Mouse (Mus musculus) liver, adult 2 months (tissue): ENCODE data around the gene Dcaf12. TPM values are rescaled to one million over a fixed set of nuclear protein-coding genes. Genes with fewer than 3 reads are reported as not detected.
A peak's percentile ranks its signal among the peaks of the same experiment; 100 is the strongest.

Experiments used
- DNase-seq: peaks from one replicate; pipeline ENCODE4 v3.0.0-alpha.2; 2011; ENCODE audit warnings: low read depth, low spot score; ENCODE audit errors: extremely low read depth
- H3K27ac ChIP-seq: fragments of 200-500 bp; replicated peaks from 2 replicates; pipeline ENCODE4 v1.5.1; 2012; ENCODE audit warnings: low read depth, mild to moderate bottlenecking, control low read depth, inconsistent platforms, low read length; ENCODE audit not compliant: insufficient read depth
- H3K27me3 ChIP-seq: fragments of 200-500 bp; 2 replicates; pipeline ENCODE4 v1.6.1; 2012; ENCODE audit warnings: mild to moderate bottlenecking, moderate library complexity, low read length, inconsistent platforms; ENCODE audit not compliant: control insufficient read depth, insufficient read depth
- H3K36me3 ChIP-seq: fragments of 200-500 bp; 2 replicates; pipeline ENCODE4 v1.6.1; 2012; ENCODE audit warnings: low read length, inconsistent platforms; ENCODE audit not compliant: control insufficient read depth, insufficient read depth
- H3K4me1 ChIP-seq: fragments of 200-500 bp; 2 replicates; pipeline ENCODE4 v1.6.1; 2011; ENCODE audit warnings: low read length; ENCODE audit not compliant: control insufficient read depth, insufficient read depth
- H3K4me3 ChIP-seq: fragments of 200-500 bp; 2 replicates; pipeline ENCODE4 v1.5.1; 2011; ENCODE audit warnings: low read depth, mild to moderate bottlenecking, control low read depth, low read length, moderate library complexity; ENCODE audit not compliant: insufficient read depth
- H3K79me2 ChIP-seq: fragments of 200-500 bp; 2 replicates; pipeline ENCODE4 v1.6.1; 2012; ENCODE audit warnings: inconsistent platforms, mild to moderate bottlenecking, low read length, moderate library complexity; ENCODE audit not compliant: control insufficient read depth, insufficient read depth
- H3K9ac ChIP-seq: fragments of 200-500 bp; 2 replicates; pipeline ENCODE4 v1.6.1; 2012; ENCODE audit warnings: low read depth, mild to moderate bottlenecking, control low read depth, inconsistent platforms, low read length
- CTCF ChIP-seq: fragments of 200-500 bp; IDR thresholded peaks from 2 replicates; pipeline ENCODE4 v1.5.1; 2011; ENCODE audit warnings: low read depth, low read length, control low read depth
- POLR2A ChIP-seq: fragments of 200-500 bp; IDR thresholded peaks from 2 replicates; pipeline ENCODE4 v1.6.1; 2011; ENCODE audit warnings: low read length, control low read depth; ENCODE audit not compliant: insufficient read depth; ENCODE audit errors: extremely low read depth
- WGBS: fragments of 180-500 bp; shearing (Covaris S2); methylation state at CpG from one replicate; pipeline ENCODE4 v1.1.7; 2018; 5-methylcytosine and 5-hydroxymethylcytosine counted together
- polyA plus RNA-seq: library from polyadenylated mRNA; depleted of rRNA; stranded (reverse); fragments of >200 nt; gene quantifications from 2 replicates; pipeline ENCODE4 v1.2.3, GENCODE M21; 2012
- total RNA-seq: library from RNA; depleted of rRNA; stranded (reverse); fragments of >200 nt; gene quantifications from 2 replicates; pipeline ENCODE4 v1.2.3, GENCODE M21; 2014

Dcaf12 gene
- total and polyA plus RNA-seq, 2 experiments = 10.2 to 13.1 TPM

GRCm38 (mm10) chr4:41293907-41294306 lies 20.8 kb downstream of the Dcaf12 start:
- DNase-seq = no peak
- Histone ChIP-seq H3K36me3 (peaks cover 64% of the 10 kb centered on the region), H3K4me3 (no peak overlapping the region), H3K79me2 (no peaks in the 10 kb centered on the region), H3K9ac (no peak overlapping the region), H3K4me1 (no peaks in the 10 kb centered on the region), H3K27ac (no peak overlapping the region), H3K27me3 (no peaks in the 10 kb centered on the region)
- 68% methylated on average over 4 of the region's 4 CpGs for WGBS
- TF ChIP-seq POLR2A (no peak), CTCF (no peak)

GRCm38 (mm10) chr4:41289802-41290201 lies 24.9 kb downstream of the Dcaf12 start:
- H3K4me3 ChIP-seq = no peak overlapping the region
- no peak for DNase-seq
- no peaks in the 10 kb centered on the region for H3K27me3 ChIP-seq
- no peaks in the 10 kb centered on the region for H3K4me1 ChIP-seq
- no peak overlapping the region for H3K27ac ChIP-seq
- TF ChIP-seq CTCF (no peak), POLR2A (no peak)
- no peak overlapping the region for H3K9ac ChIP-seq
- no peaks in the 10 kb centered on the region for H3K79me2 ChIP-seq
- 84% methylated on average over 7 of the region's 7 CpGs for WGBS
- peaks cover 30% of the 10 kb centered on the region for H3K36me3 ChIP-seq

GRCm38 (mm10) chr4:41286420-41286819 lies 28.3 kb downstream of the Dcaf12 start:
- H3K27me3 ChIP-seq = no peaks in the 10 kb centered on the region
- H3K79me2 ChIP-seq = no peaks in the 10 kb centered on the region
- H3K27ac ChIP-seq = no peak overlapping the region
- TF ChIP-seq CTCF (peak; percentile 57), POLR2A (no peak)
- 24% methylated on average over 3 of the region's 3 CpGs for WGBS
- peaks cover 11% of the 10 kb centered on the region for H3K36me3 ChIP-seq
- no peaks in the 10 kb centered on the region for H3K4me1 ChIP-seq
- peak; percentile 39 for DNase-seq
- H3K4me3 ChIP-seq = no peak overlapping the region
- H3K9ac ChIP-seq = no peak overlapping the region

DNA sequence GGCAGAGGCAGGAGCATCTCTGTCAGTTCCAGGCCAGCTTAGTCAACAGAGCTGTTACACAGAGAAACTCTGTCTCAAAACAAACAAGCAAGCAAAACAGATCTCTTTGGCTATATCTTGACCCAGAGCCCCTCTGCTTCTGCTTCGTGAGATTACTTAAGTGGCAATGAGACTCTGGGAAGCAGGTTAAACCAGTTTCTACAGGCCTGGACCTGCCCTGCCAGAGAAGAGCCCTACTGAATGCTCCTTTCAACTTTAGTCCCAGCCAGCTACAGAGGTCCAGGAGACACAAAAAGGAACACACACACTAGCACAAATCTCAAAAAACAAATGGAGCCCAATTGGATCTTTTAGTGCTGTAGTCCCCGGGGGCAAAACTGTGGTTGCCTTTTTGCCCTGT lies 30.6 kb downstream of the Dcaf12 start:
- Histone ChIP-seq H3K9ac (no peak overlapping the region), H3K27me3 (no peaks in the 10 kb centered on the region), H3K4me1 (no peaks in the 10 kb centered on the region), H3K79me2 (no peaks in the 10 kb centered on the region), H3K27ac (no peak overlapping the region), H3K36me3 (no peaks in the 10 kb centered on the region), H3K4me3 (no peak overlapping the region)
- 86% methylated on average over 2 of the region's 2 CpGs for WGBS
- DNase-seq = no peak
- TF ChIP-seq POLR2A (no peak), CTCF (no peak)

- Histone ChIP-seq H3K4me1 (peaks cover 7% of the 10 kb centered on the region), H3K27ac (no peak overlapping the region), H3K4me3 (peak overlapping the region; percentile 63; the same call in 1 of the 2 replicates), H3K9ac (no peak overlapping the region), H3K27me3 (no peaks in the 10 kb centered on the region), H3K36me3 (no peaks in the 10 kb centered on the region), H3K79me2 (peaks cover 13% of the 10 kb centered on the region; the same call in 1 of the 2 replicates)
- 68% methylated on average over 5 of the region's 5 CpGs for WGBS
- TF ChIP-seq POLR2A = no peak
- TF ChIP-seq CTCF = no peak
- DNase-seq = no peak
These were observed 38.8 kb downstream of the Dcaf12 start for GRCm38 (mm10) chr4:41275927-41276326.

DNA sequence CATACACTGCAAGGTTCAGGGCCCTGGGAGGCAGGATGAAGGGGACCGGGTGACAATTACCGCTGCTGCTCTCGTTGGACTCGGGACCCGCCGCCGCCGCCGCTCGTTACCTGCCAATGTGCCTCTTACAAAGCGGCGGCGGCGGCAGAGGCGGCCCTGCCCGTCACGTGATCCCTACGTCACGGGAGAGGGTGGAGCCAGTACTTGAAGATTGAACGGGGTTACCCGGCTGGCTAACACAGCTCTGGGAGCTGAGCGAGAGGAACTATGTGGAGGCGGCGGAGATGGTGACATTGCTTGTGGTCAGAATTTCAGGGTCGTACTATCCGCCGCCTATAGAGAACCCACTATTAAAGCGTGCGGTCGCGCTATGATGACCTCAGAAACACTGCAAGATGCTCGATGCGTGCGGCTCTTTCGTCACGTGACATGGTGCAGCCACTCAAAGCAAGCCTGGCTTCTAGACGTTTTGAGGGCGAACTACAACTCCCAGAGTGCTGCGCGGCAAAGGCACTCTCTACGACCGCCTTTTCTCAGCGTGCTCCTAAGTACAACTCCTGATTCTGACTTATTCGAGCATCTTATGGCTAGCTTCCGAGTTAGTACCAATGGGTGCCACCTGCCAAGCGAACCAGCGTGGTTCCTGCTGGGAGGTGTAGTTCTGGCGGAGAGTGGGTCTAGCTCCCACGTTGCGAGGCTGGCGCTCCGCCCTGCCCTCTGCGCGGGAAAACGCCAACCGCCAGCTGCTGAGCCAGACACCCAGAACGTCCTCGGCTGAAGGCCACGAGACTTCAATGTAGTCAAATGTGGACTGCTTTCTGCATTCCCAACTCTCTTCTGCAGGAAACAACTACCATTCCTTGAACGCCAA lies 39.5 kb downstream of the Dcaf12 start, which contains the start of gene Ubap2:
Gene Ubap2 (minus strand): TSS at position 165 of the 871 bp plus-strand sequence.
- peak within 1 kb of the TSS; percentile 80 for H3K9ac ChIP-seq
- H3K27me3 ChIP-seq = no peaks in the 10 kb centered on the region
- H3K27ac ChIP-seq = peak within 1 kb of the TSS; percentile 59
- H3K4me1 ChIP-seq = peaks cover 7% of the 10 kb centered on the region
- WGBS = under 1% methylated on average over 60 of the region's 60 CpGs
- TF ChIP-seq CTCF (no peak), POLR2A (peak; percentile 55; the same call in 1 of the 2 replicates)
- peak within 1 kb of the TSS; percentile 72 for H3K4me3 ChIP-seq
- peak; percentile 97 for DNase-seq
- H3K79me2 ChIP-seq = peaks cover 17% of the 10 kb centered on the region; the same call in 1 of the 2 replicates
- H3K36me3 ChIP-seq = no peaks in the 10 kb centered on the region
